Mouse (Mus musculus) lung, postnatal 10 days (tissue): ENCODE data around the gene Arid4a.

Source experiments
- DNase-seq: peaks from one replicate; pipeline ENCODE4 v3.0.0; 2021

Gene Arid4a

GRCm38 (mm10) chr12:71015363-71016210 lies at the start of gene Arid4a:
TSS of gene Arid4a (plus strand) at chr12:71015990.
- peak; percentile 99 for DNase-seq

DNA sequence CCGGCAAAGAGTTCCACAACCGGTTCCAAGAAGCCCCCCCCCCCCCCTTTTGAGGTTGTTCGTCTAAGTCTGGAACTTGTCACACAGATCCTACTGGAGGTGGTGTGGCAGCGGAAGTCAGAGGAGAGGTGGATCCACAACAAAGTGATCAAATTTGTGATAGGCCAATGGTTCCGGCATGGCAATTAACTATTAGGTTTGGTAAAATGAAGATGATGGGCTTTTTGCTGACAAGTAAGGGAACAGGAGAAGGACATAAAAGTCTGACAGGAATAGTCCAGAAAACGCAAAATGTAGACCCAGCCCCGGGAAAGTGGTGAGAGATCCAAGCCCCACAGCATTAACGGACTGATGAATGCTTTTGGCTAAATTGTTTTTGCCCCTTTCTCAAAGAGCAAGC lies 48.2 kb upstream of the Arid4a start:
- DNase-seq = no peak

GRCm38 (mm10) chr12:70968141-70968790 lies 47.5 kb upstream of the Arid4a start:
- peak; percentile 92 for DNase-seq

DNA sequence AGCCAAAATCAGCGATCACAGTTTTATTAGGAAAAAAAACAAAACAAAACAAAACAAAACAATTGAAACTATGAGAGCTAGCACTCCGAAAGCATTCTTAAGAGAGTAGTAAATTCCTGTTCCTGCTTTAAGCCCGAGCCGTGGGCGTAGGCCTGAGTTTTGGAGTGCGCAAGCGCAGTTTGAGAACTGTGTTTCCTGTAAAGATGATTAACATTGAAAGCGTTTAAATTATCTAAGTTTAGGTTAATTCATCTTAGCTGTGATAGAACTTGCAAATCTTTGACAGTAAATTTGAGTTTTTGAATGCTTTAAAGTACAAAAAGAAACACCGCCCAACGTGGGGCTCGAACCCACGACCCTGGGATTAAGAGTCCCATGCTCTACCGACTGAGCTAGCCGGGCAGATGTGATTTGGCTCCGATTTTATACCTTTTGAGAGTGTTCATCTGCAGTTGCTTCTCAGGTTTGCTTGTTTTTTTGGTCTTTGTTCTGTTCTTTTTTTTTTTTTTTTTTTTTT lies 46.9 kb upstream of the Arid4a start:
- peak; percentile 92 for DNase-seq

DNA sequence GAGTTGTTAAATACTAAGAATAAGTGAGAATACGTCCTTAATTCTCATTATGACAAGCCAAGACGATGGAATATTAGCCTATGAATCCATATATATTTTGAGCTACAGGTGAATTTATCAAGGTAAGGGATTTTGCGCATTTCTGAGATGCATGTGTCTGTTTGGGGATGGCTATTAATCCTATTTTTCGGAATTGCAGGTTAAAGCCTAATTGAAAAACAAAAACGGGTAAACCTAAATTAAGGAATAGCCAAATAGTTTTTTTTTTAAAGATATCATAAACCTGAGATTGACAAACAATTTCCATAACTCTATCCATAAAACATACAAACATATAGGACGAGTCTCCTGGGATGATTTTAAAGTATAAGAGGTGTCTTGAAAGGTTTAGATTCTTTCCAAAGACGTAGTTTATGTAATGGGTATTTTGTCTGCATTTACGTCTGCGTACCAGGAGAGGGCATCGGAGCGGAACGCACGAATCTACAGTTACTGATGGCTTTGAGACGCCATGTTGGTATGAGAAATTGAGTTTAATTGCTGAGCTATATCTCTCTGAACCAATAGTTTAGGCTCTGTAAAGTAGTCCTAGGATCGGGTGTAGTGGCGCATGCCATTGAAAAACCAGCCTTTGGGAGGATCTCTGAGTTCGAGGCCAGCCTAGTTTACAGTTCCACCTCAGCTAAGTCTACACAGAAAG lies 46.2 kb upstream of the Arid4a start:
- peak; percentile 70 for DNase-seq

DNA sequence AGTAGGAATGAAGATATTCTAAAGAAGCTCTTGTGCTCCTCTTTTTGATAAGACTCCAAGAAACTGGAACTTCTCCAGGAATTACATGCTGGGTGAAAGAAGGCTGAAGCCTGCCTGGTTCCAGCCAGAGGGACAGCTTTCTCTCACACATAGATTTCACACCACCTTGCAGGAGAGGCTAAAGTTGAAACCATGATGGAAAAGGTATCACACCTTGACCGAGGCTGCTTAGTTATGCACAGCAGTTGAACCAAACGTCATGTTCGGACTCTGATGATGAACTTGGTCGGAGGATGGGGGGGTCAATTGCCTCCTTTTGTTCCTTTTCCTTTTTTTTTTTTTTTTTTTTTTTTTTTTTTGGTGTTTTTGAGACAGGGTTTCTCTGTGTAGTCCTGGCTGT lies 42.0 kb upstream of the Arid4a start:
- DNase-seq = no peak

- peak; percentile 95 for DNase-seq
These were observed 41.1 kb upstream of the Arid4a start, which contains the start of gene Psma3 for GRCm38 (mm10) chr12:70974441-70975266. TSS of gene Psma3 (plus strand) at chr12:70974621.

GRCm38 (mm10) chr12:70975406-70975805 lies 40.4 kb upstream of the Arid4a start:
- DNase-seq = no peak

DNA sequence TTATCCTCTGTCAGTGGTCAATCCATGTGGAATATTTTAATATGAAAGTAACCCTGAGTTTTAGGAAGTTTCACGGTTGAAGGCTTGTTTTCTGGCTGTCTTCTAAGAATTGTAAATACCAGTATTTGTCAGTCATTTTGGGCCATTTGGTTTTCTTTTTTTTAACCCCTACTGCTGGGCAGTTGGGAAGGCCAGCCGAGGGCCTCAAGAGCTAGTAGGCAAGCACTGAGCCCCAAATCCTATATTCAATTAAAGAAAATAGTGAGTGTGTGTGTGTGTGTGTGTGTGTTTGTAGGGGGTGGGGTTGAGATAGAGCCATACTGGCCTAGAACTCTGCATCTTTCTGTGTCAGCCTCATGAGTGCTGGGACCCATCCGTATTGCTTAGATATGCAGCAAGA lies 39.9 kb upstream of the Arid4a start:
- no peak for DNase-seq

- DNase-seq = no peak
These were observed 37.4 kb upstream of the Arid4a start for GRCm38 (mm10) chr12:70978345-70978744.

DNA sequence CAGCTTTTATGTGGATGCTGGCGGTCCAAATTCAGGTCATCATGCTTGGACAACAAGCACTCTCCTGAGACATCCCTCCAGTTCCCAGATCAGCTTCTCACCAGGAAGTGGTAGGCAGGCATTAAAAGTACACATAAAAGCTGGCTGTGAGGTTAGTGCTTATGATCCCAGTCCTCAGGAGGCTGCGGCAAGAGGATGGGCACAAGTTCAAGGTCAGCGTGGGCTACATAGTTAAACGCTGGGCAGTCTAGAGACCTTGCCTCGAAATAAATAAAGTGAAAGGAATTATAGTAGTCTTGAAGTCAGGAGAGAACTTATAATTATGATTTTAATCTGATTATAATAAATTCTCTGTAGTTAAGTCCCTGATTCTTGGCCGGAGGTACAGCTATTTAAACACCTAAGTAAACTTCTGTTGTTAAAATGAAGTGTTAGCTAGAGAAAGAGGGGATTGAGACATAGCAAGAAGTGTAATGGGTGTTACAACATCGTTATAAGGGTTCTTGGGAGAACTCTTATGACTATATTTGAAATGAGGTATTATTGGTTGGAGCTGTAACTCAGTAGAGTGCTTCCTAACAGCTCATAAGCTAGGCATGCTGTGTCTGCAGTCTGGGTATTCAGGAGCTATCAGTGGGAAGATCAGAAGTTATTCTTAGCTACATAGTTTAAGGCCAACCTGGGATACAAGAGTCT lies 30.8 kb upstream of the Arid4a start:
- DNase-seq = no peak

DNA sequence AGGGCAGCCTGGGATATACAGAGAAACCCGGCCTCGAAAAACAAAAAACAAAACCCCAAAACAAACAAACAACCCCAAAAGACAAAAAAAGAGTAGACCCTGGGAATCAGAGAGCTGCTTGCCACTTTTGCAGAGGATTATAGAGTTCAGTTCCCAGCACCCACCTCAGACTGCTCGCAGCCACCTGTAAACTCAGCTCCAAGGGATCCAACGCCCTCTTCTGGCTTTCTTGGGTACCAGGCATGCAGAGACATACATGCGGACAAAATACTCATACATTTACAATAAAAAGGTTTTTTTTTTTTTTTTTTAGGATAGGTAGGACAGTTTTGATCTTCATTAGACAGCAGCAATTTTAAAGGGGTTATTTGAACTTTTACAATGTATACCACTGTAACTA lies 18.6 kb upstream of the Arid4a start:
- no peak for DNase-seq

GRCm38 (mm10) chr12:70999423-70999903 lies 16.3 kb upstream of the Arid4a start:
- peak; percentile 79 for DNase-seq

DNA sequence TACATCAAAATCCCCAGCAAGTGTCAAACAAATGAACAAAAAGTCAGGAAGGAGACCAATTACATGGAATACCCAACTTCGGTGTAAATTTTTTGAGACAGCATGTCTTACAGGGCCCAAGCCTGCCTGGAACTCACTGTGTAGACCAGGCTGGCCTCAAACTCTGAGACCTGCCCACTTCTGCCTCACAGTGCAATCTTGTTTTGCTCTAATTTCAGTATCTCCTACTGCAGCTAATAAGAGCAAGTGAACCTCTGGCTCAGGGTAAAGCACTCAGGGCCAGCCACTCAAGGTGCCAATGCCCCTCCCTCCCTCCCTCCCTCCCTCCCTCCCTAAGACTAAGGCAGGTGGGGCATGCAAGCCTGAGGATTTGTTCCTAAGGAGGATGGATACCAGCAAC lies 15.4 kb upstream of the Arid4a start:
- DNase-seq = no peak

- DNase-seq = no peak
These were observed 14.3 kb upstream of the Arid4a start for GRCm38 (mm10) chr12:71001456-71001855.

GRCm38 (mm10) chr12:71003760-71004426 lies 11.9 kb upstream of the Arid4a start:
- DNase-seq = no peak

- no peak for DNase-seq
These were observed 9.6 kb upstream of the Arid4a start for GRCm38 (mm10) chr12:71006141-71006540.

- DNase-seq = peak; percentile 67
These were observed 8.9 kb upstream of the Arid4a start for GRCm38 (mm10) chr12:71006901-71007300.

- peak; percentile 73 for DNase-seq
These were observed 6.0 kb upstream of the Arid4a start for GRCm38 (mm10) chr12:71009769-71010168.

- no peak for DNase-seq
These were observed 886 bp upstream of the Arid4a start for GRCm38 (mm10) chr12:71014845-71015362.

- DNase-seq = no peak
These were observed 367 bp downstream of the Arid4a start for GRCm38 (mm10) chr12:71016211-71016502.
